Mouse (Mus musculus): ENCODE data around the gene Tbc1d10b. TPM values are rescaled to one million over a fixed set of nuclear protein-coding genes. Genes with fewer than 3 reads are reported as not detected.

Tbc1d10b gene
- polyA plus RNA-seq, 1 experiment from 2014 or later, result 21.4 TPM

DNA sequence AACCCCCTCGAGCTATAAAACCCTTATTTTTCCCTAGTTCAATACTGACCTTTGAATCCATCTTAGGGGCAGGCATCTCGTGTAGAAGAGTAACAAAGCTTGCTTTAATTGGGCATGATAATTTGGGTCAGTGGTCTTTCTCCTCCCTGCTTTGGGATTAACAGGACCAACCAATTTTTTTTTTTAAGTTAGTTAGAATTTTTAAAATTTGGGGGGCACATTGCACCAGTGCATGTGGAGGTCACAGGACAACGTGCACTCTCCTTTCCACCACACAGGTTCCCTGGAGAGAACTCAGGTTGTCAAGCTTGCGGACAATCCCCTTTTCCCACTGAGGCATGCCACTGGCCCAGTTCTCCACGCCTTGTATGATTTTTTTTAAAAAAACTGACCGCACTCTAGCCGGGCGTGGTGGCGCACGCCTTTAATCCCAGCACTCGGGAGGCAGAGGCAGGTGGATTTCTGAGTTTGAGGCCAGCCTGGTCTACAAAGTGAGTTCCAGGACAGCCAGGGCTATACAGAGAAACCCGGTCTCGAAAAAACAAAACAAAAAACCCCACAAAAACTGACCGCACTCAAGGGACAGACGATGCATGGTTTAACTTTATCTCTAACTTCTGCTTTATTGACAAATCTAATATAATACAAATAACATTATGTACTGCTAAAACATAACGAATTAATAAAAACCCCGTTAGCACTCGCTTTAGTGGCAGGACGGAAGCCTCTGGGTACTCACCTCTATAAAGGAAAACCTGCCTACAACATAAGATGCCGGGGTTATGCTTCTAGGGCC lies 23.8 kb upstream of the Tbc1d10b start:
- 8% methylated on average over 20 of the region's 20 CpGs for WGBS
- H3K27me3 ChIP-seq (replicated peaks; ENCODE audit: control insufficient read depth, insufficient read depth, low read length), result no peaks in the 10 kb centered on the region
- H3K4me1 ChIP-seq (replicated peaks; ENCODE audit: control insufficient read depth, insufficient read depth, low read length), result peaks cover 18% of the 10 kb centered on the region
- peaks cover 37% of the 10 kb centered on the region for H3K36me3 ChIP-seq (ENCODE audit: control insufficient read depth, insufficient read depth, low read length)
- H3K9ac ChIP-seq (ENCODE audit: low read length), result peak overlapping the region; percentile 90
- peak overlapping the region; percentile 78 for H3K4me3 ChIP-seq (ENCODE audit: low read depth, low read length)
- ATAC-seq (replicated peaks; ENCODE audit: low FRiP score, low TSS enrichment, low read depth), result no peak
- peak overlapping the region; percentile 98 for H3K27ac ChIP-seq (ENCODE audit: low read depth)
- DNase-seq (ENCODE audit: low spot score), result no peak
- H3K9me3 ChIP-seq (ENCODE audit: control insufficient read depth, low read length), result no peaks in the 10 kb centered on the region
- peak overlapping the region; percentile 85 for H3K4me2 ChIP-seq (ENCODE audit: low read length)

DNA sequence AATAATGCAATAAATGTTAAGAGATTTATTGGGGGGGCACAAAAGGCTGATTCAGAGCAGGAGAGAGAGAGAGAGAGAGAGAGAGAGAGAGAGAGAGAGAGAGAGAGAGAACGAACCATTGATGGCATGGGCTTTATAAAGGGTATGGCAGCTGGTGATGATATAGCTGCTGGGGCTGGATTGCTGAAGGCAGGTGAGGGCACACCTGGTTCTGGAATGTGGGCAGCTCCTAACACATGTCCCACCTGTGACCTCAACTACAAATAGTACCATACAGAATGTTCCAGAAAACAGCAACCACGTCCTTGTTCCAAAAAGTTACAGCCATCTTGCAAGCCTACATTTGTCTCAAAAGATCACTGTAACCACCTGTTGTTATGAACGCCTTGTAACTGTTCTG lies 23.1 kb upstream of the Tbc1d10b start:
- Histone ChIP-seq H3K4me1 (replicated peaks; ENCODE audit: control insufficient read depth, insufficient read depth, low read length) (peaks cover 18% of the 10 kb centered on the region), H3K9ac (ENCODE audit: low read length) (peak overlapping the region; percentile 90), H3K4me3 (ENCODE audit: low read depth, low read length) (peak overlapping the region; percentile 78), H3K9me3 (ENCODE audit: control insufficient read depth, low read length) (no peaks in the 10 kb centered on the region), H3K27ac (ENCODE audit: low read depth) (no peak overlapping the region), H3K36me3 (ENCODE audit: control insufficient read depth, insufficient read depth, low read length) (peaks cover 30% of the 10 kb centered on the region), H3K4me2 (ENCODE audit: low read length) (peak overlapping the region; percentile 85), H3K27me3 (replicated peaks; ENCODE audit: control insufficient read depth, insufficient read depth, low read length) (no peaks in the 10 kb centered on the region)
- no peak for DNase-seq (ENCODE audit: low spot score)
- 51% methylated on average over 3 of the region's 3 CpGs for WGBS
- no peak for ATAC-seq (replicated peaks; ENCODE audit: low FRiP score, low TSS enrichment, low read depth)

DNA sequence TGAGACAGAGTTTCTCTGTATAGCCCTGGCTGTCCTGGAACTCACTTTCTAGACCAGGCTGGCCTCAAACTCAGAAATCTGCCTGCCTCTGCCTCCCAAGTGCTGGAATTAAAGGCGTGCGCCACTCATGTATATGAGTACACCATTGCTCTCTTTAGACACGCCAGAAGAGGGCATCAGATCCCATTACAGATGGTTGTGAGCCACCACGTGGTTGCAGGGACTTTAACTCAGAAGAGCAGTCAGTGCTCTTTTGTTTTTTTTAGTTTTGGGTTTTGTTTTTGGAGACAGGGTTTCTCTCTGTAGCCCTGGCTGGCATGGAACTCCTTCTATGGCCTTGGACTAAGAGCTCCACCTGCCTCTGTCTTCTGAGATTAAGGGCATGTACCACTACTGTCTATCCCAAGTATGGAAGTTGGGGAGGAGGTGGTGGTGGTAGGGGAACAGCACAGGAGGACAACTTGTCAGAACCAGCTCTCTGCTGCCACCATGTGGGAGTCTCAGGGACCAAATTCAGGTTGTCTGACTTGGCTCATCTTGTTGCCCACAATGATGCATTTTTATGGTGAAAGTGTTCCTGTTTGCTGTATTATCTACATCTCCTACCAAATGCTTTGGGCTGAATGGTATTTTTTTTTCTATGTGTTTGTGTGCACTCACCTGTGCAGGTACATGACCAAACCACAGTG lies 20.5 kb upstream of the Tbc1d10b start:
- DNase-seq (ENCODE audit: low spot score), result peak; percentile 87
- 69% methylated on average over 4 of the region's 4 CpGs for WGBS

DNA sequence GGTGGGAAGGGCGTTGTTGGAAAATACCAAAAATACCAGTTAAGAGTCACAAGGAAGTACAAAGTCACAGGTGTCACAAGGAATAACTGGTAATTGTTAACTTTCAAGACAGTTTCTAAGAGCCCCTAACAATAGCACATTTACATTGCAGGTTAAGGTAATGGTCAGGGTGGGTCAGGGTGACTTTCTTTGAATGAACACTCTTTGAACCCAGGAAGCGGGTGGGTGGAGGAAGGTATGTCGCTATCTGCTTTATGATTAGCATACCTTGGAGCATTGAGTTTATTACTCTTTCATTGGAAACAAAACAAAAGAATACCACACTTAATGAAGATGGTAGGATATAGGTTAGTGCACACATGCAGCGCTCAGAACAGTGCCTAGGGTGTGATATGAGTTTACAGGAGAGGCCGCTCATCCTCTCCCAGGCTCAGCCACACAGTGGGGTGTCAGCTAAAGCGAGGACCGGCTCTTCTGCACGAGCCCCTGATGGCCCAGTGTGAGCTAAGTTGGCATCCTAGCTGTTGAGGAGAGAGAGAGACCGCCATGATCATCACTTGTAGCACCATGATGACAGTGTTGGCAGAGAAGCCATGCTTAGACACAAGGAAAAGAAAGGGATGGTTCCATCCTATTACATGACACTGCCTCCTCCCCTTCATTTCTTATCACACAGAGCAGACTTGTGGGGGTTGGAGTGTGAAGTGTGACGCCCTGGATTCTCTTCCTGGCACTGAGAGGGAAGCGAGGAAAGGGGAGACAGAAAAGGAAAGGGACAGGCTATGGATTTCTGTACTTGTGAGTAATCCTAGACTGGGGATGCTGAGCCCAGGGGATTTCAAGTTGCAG lies 17.1 kb upstream of the Tbc1d10b start:
- Histone ChIP-seq H3K4me1 (replicated peaks; ENCODE audit: control insufficient read depth, insufficient read depth, low read length) (no peaks in the 10 kb centered on the region), H3K4me2 (ENCODE audit: low read length) (no peak overlapping the region), H3K36me3 (ENCODE audit: control insufficient read depth, insufficient read depth, low read length) (peaks cover 7% of the 10 kb centered on the region; the same call in 1 of the 2 replicates), H3K27me3 (replicated peaks; ENCODE audit: control insufficient read depth, insufficient read depth, low read length) (no peaks in the 10 kb centered on the region), H3K9me3 (ENCODE audit: control insufficient read depth, low read length) (no peaks in the 10 kb centered on the region), H3K9ac (ENCODE audit: low read length) (no peak overlapping the region), H3K27ac (ENCODE audit: low read depth) (no peak overlapping the region), H3K4me3 (ENCODE audit: low read depth, low read length) (no peak overlapping the region)
- DNase-seq (ENCODE audit: low spot score) (no peak), ATAC-seq (replicated peaks; ENCODE audit: low FRiP score, low TSS enrichment, low read depth) (no peak)
- 75% methylated on average over 11 of the region's 11 CpGs for WGBS

More for the DNA sequence above, 20.5 kb upstream of the Tbc1d10b start:
- no peaks in the 10 kb centered on the region for H3K27me3 ChIP-seq (replicated peaks; ENCODE audit: control insufficient read depth, insufficient read depth, low read length)
- peaks cover 11% of the 10 kb centered on the region for H3K4me1 ChIP-seq (replicated peaks; ENCODE audit: control insufficient read depth, insufficient read depth, low read length)
- no peak overlapping the region for H3K9ac ChIP-seq (ENCODE audit: low read length)
- no peak overlapping the region for H3K4me2 ChIP-seq (ENCODE audit: low read length)
- no peaks in the 10 kb centered on the region for H3K9me3 ChIP-seq (ENCODE audit: control insufficient read depth, low read length)
- H3K4me3 ChIP-seq (ENCODE audit: low read depth, low read length), result no peak overlapping the region
- no peak for ATAC-seq (replicated peaks; ENCODE audit: low FRiP score, low TSS enrichment, low read depth)
- peaks cover 14% of the 10 kb centered on the region; the same call in 1 of the 2 replicates for H3K36me3 ChIP-seq (ENCODE audit: control insufficient read depth, insufficient read depth, low read length)
- H3K27ac ChIP-seq (ENCODE audit: low read depth), result no peak overlapping the region

DNA sequence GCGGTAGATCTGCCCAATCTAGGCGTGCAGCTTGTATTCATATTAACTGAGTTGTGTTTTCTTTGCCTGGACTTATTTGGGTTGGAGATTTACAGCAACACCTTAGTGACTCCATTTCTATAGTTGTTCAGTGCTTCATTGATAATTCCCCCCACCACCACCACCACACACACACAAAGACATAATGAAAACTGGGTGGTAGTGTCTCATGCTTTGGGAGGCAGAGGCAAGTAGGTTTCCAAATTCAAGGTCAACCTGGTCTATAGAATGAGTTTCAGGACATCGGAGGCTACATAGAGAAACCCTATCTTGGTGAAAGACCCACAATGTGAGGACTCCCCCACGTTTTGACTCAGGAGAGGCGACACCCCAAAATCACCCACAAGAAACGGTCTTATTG lies 16.3 kb upstream of the Tbc1d10b start:
- no peak for ATAC-seq (replicated peaks; ENCODE audit: low FRiP score, low TSS enrichment, low read depth)
- H3K9me3 ChIP-seq (ENCODE audit: control insufficient read depth, low read length), result no peaks in the 10 kb centered on the region

DNA sequence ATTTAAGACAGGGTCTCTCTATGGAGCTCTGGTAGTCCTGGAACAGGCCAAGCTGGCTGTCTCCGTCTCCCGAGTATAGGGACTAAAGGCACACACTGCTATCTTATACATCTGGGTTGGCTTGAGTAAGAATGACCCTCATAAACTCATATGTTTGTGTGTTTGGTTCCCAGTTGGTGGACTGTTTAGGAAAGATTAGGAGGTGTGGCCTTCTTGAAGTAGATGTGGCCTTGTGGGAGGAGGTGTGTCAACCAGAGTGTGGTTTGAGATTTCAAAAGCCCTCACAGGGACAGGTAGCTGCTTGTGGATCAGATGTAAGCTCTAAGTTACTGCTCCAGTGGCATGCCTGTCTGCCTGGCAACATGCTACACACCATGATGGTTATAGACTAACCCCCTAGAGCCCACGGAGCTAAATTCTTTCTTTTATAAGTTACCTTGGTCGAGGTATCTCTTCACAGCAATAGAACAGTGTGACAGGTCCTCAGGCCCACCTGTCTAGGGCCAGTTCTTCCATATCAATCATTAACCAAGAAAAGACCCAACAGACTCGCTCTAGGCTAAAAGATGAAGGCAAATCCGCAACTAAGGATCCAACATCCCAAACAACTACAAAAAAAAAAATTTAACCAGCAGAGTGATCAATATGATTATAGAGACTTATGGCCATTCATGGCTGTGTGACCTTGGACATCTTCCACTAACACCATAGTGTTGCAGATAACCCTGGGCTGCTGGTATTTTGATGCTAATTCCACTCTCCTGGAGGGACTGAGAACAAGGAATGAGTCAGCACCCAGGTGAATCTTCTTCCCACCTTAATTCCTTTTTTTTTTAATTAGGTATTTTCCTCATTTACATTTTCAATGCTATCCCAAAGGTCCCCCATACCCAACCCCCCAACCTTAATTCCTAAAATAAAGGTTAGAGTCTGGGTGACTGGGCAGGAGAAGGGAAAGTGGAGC lies 15.5 kb upstream of the Tbc1d10b start:
- ATAC-seq (replicated peaks; ENCODE audit: low FRiP score, low TSS enrichment, low read depth), result no peak
- Histone ChIP-seq H3K4me1 (replicated peaks; ENCODE audit: control insufficient read depth, insufficient read depth, low read length) (no peaks in the 10 kb centered on the region), H3K4me3 (ENCODE audit: low read depth, low read length) (no peak overlapping the region), H3K36me3 (ENCODE audit: control insufficient read depth, insufficient read depth, low read length) (no peaks in the 10 kb centered on the region), H3K9me3 (ENCODE audit: control insufficient read depth, low read length) (no peaks in the 10 kb centered on the region), H3K27ac (ENCODE audit: low read depth) (no peak overlapping the region), H3K27me3 (replicated peaks; ENCODE audit: control insufficient read depth, insufficient read depth, low read length) (no peaks in the 10 kb centered on the region), H3K9ac (ENCODE audit: low read length) (no peak overlapping the region), H3K4me2 (ENCODE audit: low read length) (no peak overlapping the region)
- no peak for DNase-seq (ENCODE audit: low spot score)
- WGBS, result 70% methylated on average over 6 of the region's 6 CpGs

More for the DNA sequence above, 16.3 kb upstream of the Tbc1d10b start:
- H3K4me2 ChIP-seq (ENCODE audit: low read length), result no peak overlapping the region
- peaks cover 6% of the 10 kb centered on the region; the same call in 1 of the 2 replicates for H3K36me3 ChIP-seq (ENCODE audit: control insufficient read depth, insufficient read depth, low read length)
- H3K27me3 ChIP-seq (replicated peaks; ENCODE audit: control insufficient read depth, insufficient read depth, low read length), result no peaks in the 10 kb centered on the region
- DNase-seq (ENCODE audit: low spot score), result no peak
- H3K27ac ChIP-seq (ENCODE audit: low read depth), result no peak overlapping the region
- no peaks in the 10 kb centered on the region for H3K4me1 ChIP-seq (replicated peaks; ENCODE audit: control insufficient read depth, insufficient read depth, low read length)
- no peak overlapping the region for H3K9ac ChIP-seq (ENCODE audit: low read length)
- WGBS, result 93% methylated on average over 6 of the region's 6 CpGs
- no peak overlapping the region for H3K4me3 ChIP-seq (ENCODE audit: low read depth, low read length)

DNA sequence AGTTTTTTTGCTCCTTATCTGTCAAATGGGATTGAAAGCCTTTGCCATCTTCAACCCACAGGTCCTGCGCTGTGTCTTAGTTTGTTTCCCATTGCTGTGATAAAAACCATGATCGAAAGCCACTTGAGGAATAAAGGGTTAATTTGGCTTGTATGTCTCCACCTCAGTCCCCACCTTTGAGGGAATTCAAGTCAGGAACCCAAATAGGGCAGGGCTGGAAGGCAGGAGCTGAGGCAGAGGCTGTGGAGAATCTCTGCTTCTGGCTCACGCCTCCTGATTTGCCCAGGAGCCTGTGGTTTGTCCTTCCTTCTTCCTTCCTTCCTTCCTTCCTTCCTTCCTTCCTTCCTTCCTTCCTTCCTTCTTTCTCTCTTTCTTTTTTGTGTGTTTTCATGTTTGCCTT lies 14.8 kb upstream of the Tbc1d10b start:
- no peak overlapping the region for H3K4me2 ChIP-seq (ENCODE audit: low read length)
- no peaks in the 10 kb centered on the region for H3K27me3 ChIP-seq (replicated peaks; ENCODE audit: control insufficient read depth, insufficient read depth, low read length)
- 94% methylated on average over 3 of the region's 3 CpGs for WGBS

More for the DNA sequence above, 14.8 kb upstream of the Tbc1d10b start:
- Histone ChIP-seq H3K4me1 (replicated peaks; ENCODE audit: control insufficient read depth, insufficient read depth, low read length) (no peaks in the 10 kb centered on the region), H3K9me3 (ENCODE audit: control insufficient read depth, low read length) (no peaks in the 10 kb centered on the region), H3K9ac (ENCODE audit: low read length) (no peak overlapping the region), H3K4me3 (ENCODE audit: low read depth, low read length) (no peak overlapping the region), H3K27ac (ENCODE audit: low read depth) (no peak overlapping the region), H3K36me3 (ENCODE audit: control insufficient read depth, insufficient read depth, low read length) (no peaks in the 10 kb centered on the region)
- DNase-seq (ENCODE audit: low spot score), result no peak
- ATAC-seq (replicated peaks; ENCODE audit: low FRiP score, low TSS enrichment, low read depth), result no peak

All from intestine, embryonic 14.5 days (tissue).